Mouse (Mus musculus): ENCODE measurements around the gene Rcn2. TPM values are rescaled to one million over a fixed set of nuclear protein-coding genes. Genes with fewer than 3 reads are reported as not detected.

Rcn2 gene
- total and polyA plus RNA-seq, 2 experiments from 2014 or later: 102 to 305 TPM

DNA sequence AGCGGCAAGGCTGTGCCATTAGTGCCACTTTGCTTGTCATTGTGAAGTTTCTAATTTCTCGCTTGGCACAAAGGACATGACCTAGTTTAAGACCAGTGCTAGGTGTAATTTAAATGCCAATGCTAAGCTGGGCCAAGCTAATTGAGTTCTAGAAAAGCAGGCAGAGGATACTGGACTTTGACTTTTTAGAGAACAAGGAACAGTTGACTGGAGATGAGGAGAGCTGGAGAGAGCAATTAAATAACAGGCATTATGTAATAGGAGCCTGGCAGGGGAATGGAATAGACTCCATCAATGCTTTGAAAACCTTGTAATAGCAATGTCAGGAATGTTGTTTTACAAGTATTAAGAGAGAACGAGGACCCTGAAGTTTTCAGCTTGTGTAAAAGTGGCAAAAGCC lies 12.2 kb downstream of the Rcn2 start:
- peak; percentile 40 for DNase-seq (ENCODE audit: low spot score)
- H3K27me3 ChIP-seq (ENCODE audit: insufficient read depth, low read length): no peaks in the 10 kb centered on the region
- no peak overlapping the region for H3K4me2 ChIP-seq (ENCODE audit: low read depth, low read length)
- H3K9me3 ChIP-seq (ENCODE audit: low read length): no peaks in the 10 kb centered on the region
- H3K9ac ChIP-seq (replicated peaks; ENCODE audit: low read length): no peak overlapping the region
- H3K36me3 ChIP-seq (ENCODE audit: insufficient read depth, low read length): peaks cover 18% of the 10 kb centered on the region
- no peaks in the 10 kb centered on the region for H3K4me1 ChIP-seq (ENCODE audit: insufficient read depth, low read length)
- no peak for TF ChIP-seq CTCF (IDR thresholded peaks at IDR 0.05; ENCODE audit: low read depth)
- no peak for ATAC-seq
- no peak overlapping the region for H3K27ac ChIP-seq
- H3K4me3 ChIP-seq (ENCODE audit: low read length): no peak overlapping the region
- WGBS: 70% methylated on average over 3 of the region's 3 CpGs

DNA sequence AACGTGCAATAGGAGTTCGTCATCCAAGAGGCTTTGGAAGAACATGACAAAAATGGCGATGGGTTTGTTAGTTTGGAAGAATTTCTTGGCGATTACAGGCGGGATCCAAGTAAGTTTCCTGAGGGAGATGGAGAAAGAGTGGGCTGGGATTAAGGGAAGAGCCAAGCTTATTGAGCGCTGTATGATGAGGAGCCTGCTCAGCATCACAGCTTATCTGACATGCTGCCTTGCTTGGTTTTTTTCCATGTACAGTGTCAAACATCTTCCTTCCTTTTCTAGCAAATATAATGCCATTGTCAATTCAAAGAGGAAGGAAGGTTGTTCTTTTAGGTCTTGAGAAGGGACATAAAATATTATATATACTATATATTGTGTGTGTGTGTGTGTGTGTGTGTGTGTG lies 14.5 kb downstream of the Rcn2 start:
- no peak for TF ChIP-seq CTCF (IDR thresholded peaks at IDR 0.05; ENCODE audit: low read depth)
- Histone ChIP-seq H3K9me3 (ENCODE audit: low read length) (no peaks in the 10 kb centered on the region), H3K4me2 (ENCODE audit: low read depth, low read length) (no peak overlapping the region), H3K4me3 (ENCODE audit: low read length) (no peak overlapping the region), H3K36me3 (ENCODE audit: insufficient read depth, low read length) (peaks cover 37% of the 10 kb centered on the region), H3K27ac (no peak overlapping the region), H3K4me1 (ENCODE audit: insufficient read depth, low read length) (no peaks in the 10 kb centered on the region), H3K27me3 (ENCODE audit: insufficient read depth, low read length) (no peaks in the 10 kb centered on the region), H3K9ac (replicated peaks; ENCODE audit: low read length) (no peak overlapping the region)
- 91% methylated on average over 6 of the region's 6 CpGs for WGBS
- DNase-seq (ENCODE audit: low spot score) (no peak), ATAC-seq (no peak)

DNA sequence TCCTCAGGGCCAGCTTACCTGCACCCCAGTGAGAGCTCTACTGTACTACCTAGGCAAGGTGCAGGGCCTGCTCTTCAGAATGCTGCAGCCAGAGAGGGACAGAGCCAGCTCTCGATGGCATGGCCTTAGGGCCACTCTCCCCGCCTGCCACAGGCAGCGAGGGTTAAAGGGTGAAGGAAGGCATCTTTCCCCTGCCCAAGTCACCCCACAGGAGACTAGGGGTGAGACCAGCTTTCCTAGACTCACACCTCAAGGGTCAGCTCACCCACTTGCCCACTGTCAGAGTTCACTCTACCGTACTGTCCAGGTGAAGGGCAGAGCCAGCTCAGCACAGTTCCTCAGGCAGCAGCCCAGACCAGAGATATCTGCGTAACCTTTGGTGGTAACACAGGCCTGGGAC lies 20.7 kb downstream of the Rcn2 start:
- Histone ChIP-seq H3K4me3 (ENCODE audit: low read length) (no peak overlapping the region), H3K36me3 (ENCODE audit: insufficient read depth, low read length) (peaks cover 41% of the 10 kb centered on the region), H3K9ac (replicated peaks; ENCODE audit: low read length) (no peak overlapping the region), H3K4me1 (ENCODE audit: insufficient read depth, low read length) (no peaks in the 10 kb centered on the region), H3K27me3 (ENCODE audit: insufficient read depth, low read length) (no peaks in the 10 kb centered on the region), H3K9me3 (ENCODE audit: low read length) (no peaks in the 10 kb centered on the region), H3K4me2 (ENCODE audit: low read depth, low read length) (no peak overlapping the region), H3K27ac (no peak overlapping the region)
- TF ChIP-seq CTCF (IDR thresholded peaks at IDR 0.05; ENCODE audit: low read depth): no peak
- DNase-seq (ENCODE audit: low spot score) (no peak), ATAC-seq (no peak)
- 95% methylated on average over 5 of the region's 5 CpGs for WGBS

DNA sequence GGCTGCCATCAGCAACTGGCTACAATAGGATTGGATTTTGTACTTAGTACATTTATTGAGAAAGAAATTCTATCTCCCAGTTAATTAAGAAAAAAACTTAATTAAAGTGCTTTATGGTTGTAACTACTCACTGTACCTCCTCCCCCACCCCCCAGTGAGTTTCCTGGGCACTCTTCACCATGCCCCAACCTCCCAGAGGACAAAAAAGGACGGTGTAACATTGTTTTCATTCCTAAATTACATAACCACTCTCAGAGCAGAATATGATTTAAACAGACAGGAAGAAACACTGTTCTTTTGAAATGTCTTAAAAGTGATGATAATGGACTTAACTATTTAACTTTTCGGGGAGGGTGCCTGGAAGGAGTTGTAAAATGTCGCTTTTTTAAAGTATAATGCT lies 23.4 kb downstream of the Rcn2 start:
- Histone ChIP-seq H3K4me2 (ENCODE audit: low read depth, low read length) (no peak overlapping the region), H3K9ac (replicated peaks; ENCODE audit: low read length) (no peak overlapping the region), H3K4me3 (ENCODE audit: low read length) (no peak overlapping the region), H3K27ac (no peak overlapping the region), H3K36me3 (ENCODE audit: insufficient read depth, low read length) (peaks cover 26% of the 10 kb centered on the region), H3K4me1 (ENCODE audit: insufficient read depth, low read length) (no peaks in the 10 kb centered on the region), H3K27me3 (ENCODE audit: insufficient read depth, low read length) (no peaks in the 10 kb centered on the region), H3K9me3 (ENCODE audit: low read length) (no peaks in the 10 kb centered on the region)
- TF ChIP-seq CTCF (IDR thresholded peaks at IDR 0.05; ENCODE audit: low read depth): no peak
- 80% methylated on average over 3 of the region's 3 CpGs for WGBS
- ATAC-seq (no peak), DNase-seq (ENCODE audit: low spot score) (no peak)

DNA sequence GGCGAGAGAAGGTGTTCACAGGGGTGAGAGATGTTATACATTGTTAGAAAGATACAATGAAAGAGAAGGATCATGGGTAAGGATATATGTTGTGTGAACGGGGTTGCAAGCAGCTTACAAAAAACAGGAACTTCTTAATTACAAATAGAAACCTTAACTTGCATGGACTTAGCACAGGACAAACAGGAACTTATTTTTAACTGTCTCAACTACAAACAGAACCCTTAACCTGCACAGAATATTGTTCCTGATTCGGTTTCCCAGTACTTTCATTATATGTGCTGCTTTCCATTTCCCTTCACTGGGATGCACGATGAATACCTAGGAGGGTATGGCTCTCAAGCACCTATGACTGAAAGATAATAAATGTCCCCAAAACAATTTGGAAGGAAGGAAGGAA lies 26.3 kb downstream of the Rcn2 start:
- Histone ChIP-seq H3K36me3 (ENCODE audit: insufficient read depth, low read length) (no peaks in the 10 kb centered on the region), H3K27ac (no peak overlapping the region), H3K4me1 (ENCODE audit: insufficient read depth, low read length) (no peaks in the 10 kb centered on the region), H3K4me2 (ENCODE audit: low read depth, low read length) (no peak overlapping the region), H3K27me3 (ENCODE audit: insufficient read depth, low read length) (no peaks in the 10 kb centered on the region), H3K4me3 (ENCODE audit: low read length) (no peak overlapping the region), H3K9me3 (ENCODE audit: low read length) (no peaks in the 10 kb centered on the region), H3K9ac (replicated peaks; ENCODE audit: low read length) (no peak overlapping the region)
- DNase-seq (ENCODE audit: low spot score) (no peak), ATAC-seq (no peak)
- WGBS: 92% methylated on average over 4 of the region's 4 CpGs
- TF ChIP-seq CTCF (IDR thresholded peaks at IDR 0.05; ENCODE audit: low read depth): no peak

DNA sequence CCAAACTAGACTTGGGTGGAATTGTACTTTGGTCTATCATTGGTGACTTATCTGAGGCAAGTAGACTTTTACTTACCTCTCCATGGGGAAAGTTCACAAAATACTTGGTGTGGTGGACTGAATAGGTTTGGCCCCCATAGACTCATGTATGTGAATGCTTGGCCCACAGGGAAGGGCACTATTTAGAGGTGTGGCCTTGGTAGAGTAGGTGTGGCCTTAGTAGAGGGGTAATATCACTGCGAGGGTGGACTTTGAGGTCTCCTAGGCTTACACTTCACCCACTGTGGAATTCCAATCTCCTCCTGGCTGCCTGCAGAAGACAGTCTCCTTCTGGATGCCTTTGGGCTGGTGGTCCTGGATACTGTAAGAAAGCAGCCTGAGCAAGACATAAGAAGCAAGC lies 27.0 kb downstream of the Rcn2 start:
- 90% methylated on average over 1 of the region's 1 CpGs for WGBS
- Histone ChIP-seq H3K27me3 (ENCODE audit: insufficient read depth, low read length) (no peaks in the 10 kb centered on the region), H3K4me2 (ENCODE audit: low read depth, low read length) (no peak overlapping the region), H3K4me1 (ENCODE audit: insufficient read depth, low read length) (no peaks in the 10 kb centered on the region), H3K36me3 (ENCODE audit: insufficient read depth, low read length) (no peaks in the 10 kb centered on the region), H3K27ac (no peak overlapping the region), H3K4me3 (ENCODE audit: low read length) (no peak overlapping the region), H3K9ac (replicated peaks; ENCODE audit: low read length) (no peak overlapping the region), H3K9me3 (ENCODE audit: low read length) (no peaks in the 10 kb centered on the region)
- DNase-seq (ENCODE audit: low spot score): no peak
- ATAC-seq: no peak
- no peak for TF ChIP-seq CTCF (IDR thresholded peaks at IDR 0.05; ENCODE audit: low read depth)

DNA sequence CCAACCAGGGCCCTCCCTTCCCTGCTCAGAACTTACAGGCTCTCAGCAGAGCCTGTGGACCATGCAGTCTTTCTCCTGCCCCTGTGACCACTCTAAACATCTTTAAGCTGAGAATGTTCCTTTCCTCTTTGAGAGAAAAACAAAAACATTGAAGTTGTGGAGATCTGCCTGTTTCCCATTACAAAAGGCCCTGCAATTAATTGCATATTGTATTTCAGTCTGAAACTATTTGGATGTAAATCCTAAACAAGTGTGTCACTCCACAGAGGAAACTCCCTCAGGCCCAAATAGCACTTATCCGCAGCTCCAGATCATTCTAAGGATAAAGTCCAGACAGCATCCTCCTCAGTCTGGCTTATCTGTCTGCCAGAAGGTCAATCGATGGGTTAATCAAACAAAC lies 31.2 kb downstream of the Rcn2 start:
- no peak for TF ChIP-seq CTCF (IDR thresholded peaks at IDR 0.05; ENCODE audit: low read depth)
- Histone ChIP-seq H3K27me3 (ENCODE audit: insufficient read depth, low read length) (no peaks in the 10 kb centered on the region), H3K9me3 (ENCODE audit: low read length) (no peaks in the 10 kb centered on the region), H3K9ac (replicated peaks; ENCODE audit: low read length) (no peak overlapping the region), H3K36me3 (ENCODE audit: insufficient read depth, low read length) (no peaks in the 10 kb centered on the region), H3K4me3 (ENCODE audit: low read length) (no peak overlapping the region), H3K4me2 (ENCODE audit: low read depth, low read length) (no peak overlapping the region), H3K27ac (no peak overlapping the region), H3K4me1 (ENCODE audit: insufficient read depth, low read length) (no peaks in the 10 kb centered on the region)
- WGBS: 91% methylated on average over 2 of the region's 2 CpGs
- no peak for ATAC-seq
- DNase-seq (ENCODE audit: low spot score): no peak

All from hindbrain, postnatal 0 days (tissue).